Mouse (Mus musculus) midbrain, embryonic 11.5 days (tissue): ENCODE measurements around the gene Pam. TPM values are rescaled to one million over a fixed set of nuclear protein-coding genes. Genes with fewer than 3 reads are reported as not detected.

ENCODE experiments used
- ATAC-seq: fragments of 200-750 bp; cut with Nextera tagmentation; 2 replicates; pipeline ENCODE4 v1.8.0; 2017; ENCODE audit warnings: moderate TSS enrichment, moderate library complexity; ENCODE audit not compliant: low FRiP score
- DNase-seq: peaks from one replicate; pipeline ENCODE4 v3.0.0; 2015; ENCODE audit warnings: low spot score; ENCODE audit errors: missing footprints
- H3K27ac ChIP-seq: fragments of 300-500 bp; sonication (generic); 2 replicates; pipeline ENCODE4 v1.5.1; 2014; ENCODE audit warnings: low read depth, low read length
- H3K27me3 ChIP-seq: fragments of 300-500 bp; sonication (generic); 2 replicates; pipeline ENCODE4 v1.6.1; 2014; ENCODE audit warnings: mild to moderate bottlenecking, low read length, moderate library complexity, mixed read lengths; ENCODE audit not compliant: control insufficient read depth, insufficient read depth
- H3K36me3 ChIP-seq: fragments of 300-500 bp; sonication (generic); 2 replicates; pipeline ENCODE4 v1.6.1; 2014; ENCODE audit warnings: mild to moderate bottlenecking, low read length, moderate library complexity, mixed read lengths; ENCODE audit not compliant: control insufficient read depth, insufficient read depth
- H3K4me1 ChIP-seq: fragments of 300-500 bp; sonication (generic); 2 replicates; pipeline ENCODE4 v1.6.1; 2014; ENCODE audit warnings: low read length; ENCODE audit not compliant: control insufficient read depth, insufficient read depth
- H3K4me2 ChIP-seq: fragments of 300-500 bp; sonication (generic); 2 replicates; pipeline ENCODE4 v1.6.1; 2014; ENCODE audit warnings: mild to moderate bottlenecking, moderate library complexity
- H3K4me3 ChIP-seq: fragments of 300-500 bp; sonication (generic); 2 replicates; pipeline ENCODE4 v1.5.1; 2014; ENCODE audit warnings: low read depth, low read length
- H3K9ac ChIP-seq: fragments of 300-500 bp; sonication (generic); 2 replicates; pipeline ENCODE4 v1.6.1; 2014; ENCODE audit warnings: low read length
- H3K9me3 ChIP-seq: fragments of 300-500 bp; sonication (generic); 2 replicates; pipeline ENCODE4 v1.6.1; 2016; ENCODE audit warnings: low read length; ENCODE audit not compliant: control insufficient read depth
- WGBS: fragments of 180-500 bp; shearing (Covaris S2); extraction: QIAGEN DNeasy Blood & Tissue Kit; methylation state at CpG from one replicate; pipeline ENCODE4 v1.1.7; 2014; 5-methylcytosine and 5-hydroxymethylcytosine counted together
- polyA plus RNA-seq: library from polyadenylated mRNA; unstranded; fragments of >200 nt; fragmentation: Nextera tagmentation; extraction: Ambion mirVana; gene quantifications from 2 replicates; pipeline ENCODE4 v1.2.1, GENCODE M21; 2014

Pam gene
- polyA plus RNA-seq, 1 experiment from 2014 or later = 21.1 TPM

DNA sequence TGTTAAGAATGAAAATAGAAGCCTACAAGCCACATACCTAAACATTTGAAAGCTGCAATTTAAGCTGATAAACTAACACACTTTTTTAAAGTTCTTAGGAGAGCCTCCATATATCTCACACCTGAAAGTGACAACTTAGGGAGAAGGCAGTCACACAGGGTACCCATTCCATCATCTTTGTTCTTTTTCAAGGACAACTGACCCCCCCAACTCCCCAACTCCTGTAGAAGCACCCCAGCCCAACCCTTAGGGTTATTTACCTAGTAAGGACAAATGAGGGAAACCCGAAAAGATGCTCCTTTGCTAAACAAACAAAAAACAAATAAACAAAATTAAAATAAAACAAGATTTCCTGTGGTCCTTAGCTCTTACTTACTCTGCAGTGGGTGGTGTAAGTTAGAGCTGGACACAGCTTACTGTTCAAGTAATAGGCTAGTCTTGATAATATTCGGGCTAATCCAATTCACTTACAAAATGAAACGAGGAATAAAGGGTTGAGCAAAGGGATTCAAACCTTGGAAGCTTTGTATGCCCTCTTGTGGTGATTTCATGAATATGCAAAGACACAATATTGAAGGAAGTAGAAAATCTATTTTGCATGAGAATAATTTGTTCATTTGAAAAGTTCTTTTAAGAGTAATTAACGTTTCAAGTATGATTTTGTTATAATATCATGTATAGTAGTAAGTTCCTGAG is 293.1 kb downstream of the Pam start:
- no peaks in the 10 kb centered on the region for H3K9me3 ChIP-seq
- H3K4me2 ChIP-seq = no peak overlapping the region
- no peak overlapping the region for H3K4me3 ChIP-seq
- no peaks in the 10 kb centered on the region for H3K4me1 ChIP-seq
- no peak overlapping the region for H3K9ac ChIP-seq
- no peaks in the 10 kb centered on the region for H3K36me3 ChIP-seq
- 46% methylated on average over 4 of the region's 4 CpGs for WGBS
- no peaks in the 10 kb centered on the region for H3K27me3 ChIP-seq
- DNase-seq (peak; percentile 90), ATAC-seq (no peak)
- no peak overlapping the region for H3K27ac ChIP-seq

DNA sequence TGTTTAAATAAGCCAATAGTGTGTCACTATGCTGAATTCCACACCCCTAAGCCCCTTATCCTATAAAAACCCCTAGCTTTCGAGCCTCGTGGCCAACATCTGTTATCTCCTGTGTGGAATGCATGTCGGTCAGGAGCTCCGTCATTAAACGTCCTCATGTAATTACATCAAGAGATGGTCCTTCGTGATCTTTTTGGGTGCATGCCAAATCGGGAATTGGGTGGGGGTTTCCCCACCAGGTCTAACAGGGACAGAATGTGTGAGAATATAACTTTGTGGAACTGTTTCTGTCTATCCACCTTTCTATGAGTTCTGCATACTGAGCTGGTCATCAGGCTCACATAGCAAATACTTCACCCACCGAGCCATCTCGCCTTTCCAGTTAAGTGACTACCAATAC is 299.5 kb downstream of the Pam start:
- Histone ChIP-seq H3K9ac (no peak overlapping the region), H3K36me3 (no peaks in the 10 kb centered on the region), H3K4me3 (no peak overlapping the region), H3K27me3 (no peaks in the 10 kb centered on the region), H3K9me3 (no peaks in the 10 kb centered on the region), H3K4me1 (no peaks in the 10 kb centered on the region), H3K27ac (no peak overlapping the region), H3K4me2 (no peak overlapping the region)
- ATAC-seq (no peak), DNase-seq (peak; percentile 72)
- 89% methylated on average over 9 of the region's 9 CpGs for WGBS

DNA sequence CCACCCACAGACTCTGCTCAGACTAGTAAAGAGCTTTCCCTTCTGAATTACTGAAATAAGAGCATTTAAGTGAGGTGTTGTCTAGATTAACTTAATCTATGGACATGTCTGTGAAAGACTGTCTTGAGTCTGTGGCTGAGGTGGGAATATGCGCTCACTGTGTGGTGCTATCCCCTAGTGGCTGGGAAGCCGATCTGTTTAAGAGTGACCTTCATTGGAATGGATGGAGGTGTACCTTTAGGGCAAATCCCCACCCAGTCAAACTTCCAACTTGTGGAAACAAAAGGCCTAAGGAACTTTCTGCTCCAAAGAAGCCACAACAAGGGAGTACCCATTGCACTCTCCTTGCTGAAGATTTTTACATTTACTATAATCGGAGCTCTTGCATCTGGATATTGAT is 301.3 kb downstream of the Pam start:
- no peaks in the 10 kb centered on the region for H3K4me1 ChIP-seq
- no peaks in the 10 kb centered on the region for H3K27me3 ChIP-seq
- ATAC-seq = no peak
- no peak overlapping the region for H3K4me2 ChIP-seq
- no peaks in the 10 kb centered on the region for H3K9me3 ChIP-seq
- WGBS = 83% methylated on average over 3 of the region's 3 CpGs
- no peak overlapping the region for H3K27ac ChIP-seq
- no peak overlapping the region for H3K4me3 ChIP-seq
- DNase-seq = no peak
- no peaks in the 10 kb centered on the region for H3K36me3 ChIP-seq
- no peak overlapping the region for H3K9ac ChIP-seq

DNA sequence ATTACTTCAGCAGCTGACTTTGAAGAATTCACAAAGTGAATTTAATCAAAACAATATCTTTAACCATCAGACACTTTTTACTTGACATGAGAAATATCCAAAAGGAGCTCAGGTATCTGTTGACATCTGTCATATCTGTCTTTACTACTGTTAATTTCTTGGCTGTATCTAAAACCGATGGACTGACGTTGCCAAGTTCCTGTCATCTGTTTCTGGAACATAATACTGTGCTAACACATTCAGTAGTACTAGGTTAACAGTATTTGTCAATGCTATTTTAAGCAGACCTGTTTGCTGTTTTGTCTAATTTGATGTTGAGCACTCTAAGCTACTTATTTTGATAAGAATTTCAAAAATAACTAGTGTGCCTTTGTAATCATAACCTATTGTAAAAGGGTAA is 307.0 kb downstream of the Pam start:
- no peak overlapping the region for H3K4me3 ChIP-seq
- no peak overlapping the region for H3K9ac ChIP-seq
- ATAC-seq = no peak
- no peaks in the 10 kb centered on the region for H3K36me3 ChIP-seq
- H3K27me3 ChIP-seq = no peaks in the 10 kb centered on the region
- no peak overlapping the region for H3K4me2 ChIP-seq
- no peak for DNase-seq
- H3K27ac ChIP-seq = no peak overlapping the region
- no peaks in the 10 kb centered on the region for H3K4me1 ChIP-seq
- no peaks in the 10 kb centered on the region for H3K9me3 ChIP-seq
- 91% methylated on average over 2 of the region's 2 CpGs for WGBS

DNA sequence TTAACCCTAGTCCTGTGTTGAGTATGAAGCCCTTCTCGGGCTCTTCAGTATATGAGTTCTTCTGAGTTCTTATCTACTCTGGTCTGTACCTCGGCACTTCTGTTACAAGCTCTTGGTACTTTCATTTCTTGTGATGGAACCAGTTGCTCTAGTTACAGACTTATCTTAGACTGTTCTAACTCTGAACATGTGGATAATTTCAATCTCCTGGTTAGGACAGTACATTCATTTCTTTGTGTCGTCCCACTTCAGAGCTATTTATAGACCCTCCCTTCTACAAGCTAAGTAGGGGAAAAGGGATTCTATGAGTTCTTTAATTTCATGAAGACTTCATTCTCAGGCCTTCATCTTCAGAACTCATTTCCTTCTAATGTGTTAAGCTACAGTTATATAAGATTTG is 307.8 kb downstream of the Pam start:
- H3K27me3 ChIP-seq = no peaks in the 10 kb centered on the region
- ATAC-seq (no peak), DNase-seq (no peak)
- H3K27ac ChIP-seq = no peak overlapping the region
- H3K36me3 ChIP-seq = no peaks in the 10 kb centered on the region
- WGBS = 91% methylated on average over 3 of the region's 3 CpGs
- no peak overlapping the region for H3K4me2 ChIP-seq
- no peak overlapping the region for H3K4me3 ChIP-seq
- no peaks in the 10 kb centered on the region for H3K4me1 ChIP-seq
- no peak overlapping the region for H3K9ac ChIP-seq
- no peaks in the 10 kb centered on the region for H3K9me3 ChIP-seq

DNA sequence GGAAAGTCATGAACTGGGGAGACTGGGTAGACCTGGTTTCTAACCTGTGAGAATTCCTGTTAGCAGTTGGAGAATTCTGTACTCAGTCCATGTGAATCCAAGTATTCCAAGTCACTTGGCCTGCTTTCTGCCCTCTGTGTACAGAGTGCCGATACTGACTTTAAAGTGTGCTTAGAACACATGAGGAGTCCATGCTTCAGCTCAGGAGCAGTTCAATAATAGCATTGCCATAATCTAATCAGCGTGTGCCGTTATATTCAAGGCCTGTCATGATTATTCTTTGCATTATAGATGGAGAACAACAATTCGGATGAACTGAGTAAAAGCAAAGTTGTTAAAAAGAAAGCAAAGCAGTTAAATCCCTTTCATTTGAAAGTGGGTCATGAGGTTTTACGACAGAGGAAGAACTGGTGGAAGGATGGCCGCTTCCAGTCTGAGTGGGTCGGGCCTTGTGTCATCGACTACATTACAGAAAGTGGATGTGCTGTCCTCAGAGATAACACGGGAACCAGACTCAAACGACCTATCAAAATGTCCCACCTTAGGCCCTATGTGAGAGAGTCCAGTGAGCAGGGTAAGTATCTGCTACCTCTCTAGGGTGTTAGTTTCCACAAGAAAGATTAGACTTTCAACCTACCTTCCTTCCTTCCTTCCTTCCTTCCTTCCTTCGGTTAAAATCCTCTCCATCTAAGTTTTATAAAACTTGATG is 309.6 kb downstream of the Pam start:
- peak; percentile 45 for DNase-seq
- H3K4me3 ChIP-seq = no peak overlapping the region
- H3K27me3 ChIP-seq = no peaks in the 10 kb centered on the region
- H3K9me3 ChIP-seq = no peaks in the 10 kb centered on the region
- no peaks in the 10 kb centered on the region for H3K36me3 ChIP-seq
- no peak overlapping the region for H3K9ac ChIP-seq
- no peaks in the 10 kb centered on the region for H3K4me1 ChIP-seq
- no peak overlapping the region for H3K4me2 ChIP-seq
- WGBS = 91% methylated on average over 11 of the region's 11 CpGs
- no peak for ATAC-seq
- no peak overlapping the region for H3K27ac ChIP-seq

DNA sequence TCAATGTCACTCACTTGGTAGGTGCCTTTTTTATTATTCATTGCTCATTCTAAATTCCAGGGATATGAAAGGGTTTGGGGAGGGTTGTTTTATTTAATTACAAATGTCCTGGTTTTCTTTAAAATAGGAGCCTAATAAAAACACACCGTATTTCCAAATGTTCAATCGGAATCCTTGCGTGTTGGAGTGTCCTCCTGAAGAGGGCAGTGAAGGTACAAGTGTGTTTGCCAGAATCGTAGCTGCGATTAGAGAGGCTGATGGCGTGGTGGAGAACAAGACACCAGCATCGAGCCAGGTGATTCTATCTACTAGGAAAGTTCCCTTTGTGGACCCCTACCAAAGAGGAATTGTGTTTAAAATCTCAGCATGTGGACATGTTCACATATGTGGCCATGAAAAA is 310.5 kb downstream of the Pam start:
- peak; percentile 70 for DNase-seq
- Histone ChIP-seq H3K9me3 (no peaks in the 10 kb centered on the region), H3K4me2 (no peak overlapping the region), H3K36me3 (no peaks in the 10 kb centered on the region), H3K9ac (no peak overlapping the region), H3K4me3 (no peak overlapping the region), H3K27ac (no peak overlapping the region), H3K4me1 (no peaks in the 10 kb centered on the region), H3K27me3 (no peaks in the 10 kb centered on the region)
- WGBS = 82% methylated on average over 7 of the region's 7 CpGs
- ATAC-seq = no peak

DNA sequence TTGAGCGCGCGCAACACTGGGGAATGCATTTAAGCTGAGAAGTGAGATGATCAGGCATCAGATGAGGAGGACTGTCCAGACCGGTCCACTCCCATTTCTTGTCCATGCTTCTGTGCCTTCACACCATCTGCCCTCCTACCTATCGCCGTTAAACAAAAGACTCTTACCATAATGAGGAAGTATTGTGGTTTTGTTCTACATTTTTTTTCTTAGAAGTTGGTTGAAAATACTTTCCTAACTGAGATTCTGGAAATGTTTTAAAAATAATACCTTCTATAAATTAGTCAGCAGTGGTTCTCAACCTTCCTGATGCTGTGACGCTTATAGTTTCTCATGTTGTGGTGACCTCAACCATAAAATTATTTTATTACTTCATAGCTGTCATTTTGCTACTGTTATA is 313.8 kb downstream of the Pam start:
- WGBS = 99% methylated on average over 7 of the region's 7 CpGs
- no peak overlapping the region for H3K27ac ChIP-seq
- no peaks in the 10 kb centered on the region for H3K9me3 ChIP-seq
- H3K4me1 ChIP-seq = no peaks in the 10 kb centered on the region
- no peak overlapping the region for H3K9ac ChIP-seq
- no peak overlapping the region for H3K4me2 ChIP-seq
- no peak for ATAC-seq
- H3K4me3 ChIP-seq = no peak overlapping the region
- H3K27me3 ChIP-seq = no peaks in the 10 kb centered on the region
- H3K36me3 ChIP-seq = no peaks in the 10 kb centered on the region
- no peak for DNase-seq

DNA sequence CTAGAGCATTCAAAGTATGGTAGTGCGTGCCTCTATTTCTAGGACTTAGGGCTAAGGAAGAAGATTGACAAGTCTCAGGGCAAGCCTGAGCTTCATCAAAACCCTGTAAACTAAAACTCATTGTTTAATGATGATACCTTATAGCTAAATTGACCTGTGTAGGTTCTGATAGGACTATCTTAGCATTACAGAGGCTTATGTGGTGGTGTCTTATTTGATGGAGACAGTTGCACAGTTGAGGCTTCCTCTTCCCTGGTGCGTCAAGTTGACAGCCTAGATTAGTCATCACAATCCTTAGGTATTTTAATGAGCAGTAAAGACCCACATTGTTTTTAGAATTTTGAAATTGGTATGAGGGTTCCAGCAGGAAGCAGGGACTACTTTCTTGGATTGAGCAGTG is 321.5 kb downstream of the Pam start:
- Histone ChIP-seq H3K9ac (no peak overlapping the region), H3K4me1 (no peaks in the 10 kb centered on the region), H3K4me3 (no peak overlapping the region), H3K4me2 (no peak overlapping the region), H3K27ac (no peak overlapping the region), H3K27me3 (0 out of 2 replicates have a peak, but pooled peaks cover 2% of the 10 kb centered on the region), H3K36me3 (no peaks in the 10 kb centered on the region), H3K9me3 (no peaks in the 10 kb centered on the region)
- WGBS = 91% methylated on average over 2 of the region's 2 CpGs
- DNase-seq (no peak), ATAC-seq (no peak)
